Mouse (Mus musculus): ENCODE measurements at regions not wholly inside any gene's neighbourhood (a gene's known extent, or its start where the extent isn't known, plus 50 kb on each side); places are given as distances from the start of the nearest gene placed in this dataset.

- no peak for ATAC-seq
- no peak overlapping the region for H3K9ac ChIP-seq (replicated peaks; ENCODE audit: low read depth)
- no peak overlapping the region for H3K4me3 ChIP-seq (ENCODE audit: low read depth, low read length)
- no peaks in the 10 kb centered on the region for H3K27me3 ChIP-seq (replicated peaks; ENCODE audit: insufficient read depth, low read length)
- H3K27ac ChIP-seq (ENCODE audit: low read length), result no peak overlapping the region
- H3K36me3 ChIP-seq (ENCODE audit: insufficient read depth, low read length), result no peaks in the 10 kb centered on the region
- H3K4me2 ChIP-seq (replicated peaks; ENCODE audit: low read depth, low read length), result no peak overlapping the region
- DNase-seq (ENCODE audit: low spot score), result no peak
- TF ChIP-seq EP300 (IDR thresholded peaks at IDR 0.05) (no peak), CTCF (IDR thresholded peaks at IDR 0.05) (no peak)
- H3K9me3 ChIP-seq (ENCODE audit: low read length), result no peaks in the 10 kb centered on the region
- H3K4me1 ChIP-seq (ENCODE audit: insufficient read depth, low read depth, low read length), result no peaks in the 10 kb centered on the region
- WGBS, result 85% methylated on average over 5 of the region's 5 CpGs
These were observed 133.7 kb upstream of the Slc7a14 start for GRCm38 (mm10) chr3:31443894-31444293.

DNA sequence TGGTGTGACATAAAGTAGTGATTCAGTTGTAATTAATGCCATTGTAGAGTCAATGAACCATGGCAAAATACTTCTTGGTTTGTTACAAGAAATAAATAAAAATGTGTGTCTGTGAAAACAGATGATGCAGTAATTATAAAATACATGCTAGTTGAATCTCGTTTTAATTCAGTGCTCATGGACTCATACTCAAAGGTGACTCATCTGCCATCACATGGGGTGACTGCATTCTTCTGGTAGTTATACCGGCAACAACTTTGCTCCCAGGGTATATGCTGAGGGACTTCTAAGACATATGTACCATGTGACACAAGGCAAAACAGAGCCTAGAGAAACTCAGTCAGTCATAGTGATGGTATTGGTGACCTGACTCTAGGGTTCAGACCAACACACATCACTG, 130.1 kb upstream of the Slc7a14 start:
- ATAC-seq (no peak), DNase-seq (ENCODE audit: low spot score) (no peak)
- Histone ChIP-seq H3K27me3 (replicated peaks; ENCODE audit: insufficient read depth, low read length) (no peaks in the 10 kb centered on the region), H3K4me3 (ENCODE audit: low read depth, low read length) (no peak overlapping the region), H3K36me3 (ENCODE audit: insufficient read depth, low read length) (no peaks in the 10 kb centered on the region), H3K4me1 (ENCODE audit: insufficient read depth, low read depth, low read length) (no peaks in the 10 kb centered on the region), H3K27ac (ENCODE audit: low read length) (no peak overlapping the region), H3K9me3 (ENCODE audit: low read length) (no peaks in the 10 kb centered on the region), H3K9ac (replicated peaks; ENCODE audit: low read depth) (no peak overlapping the region), H3K4me2 (replicated peaks; ENCODE audit: low read depth, low read length) (no peak overlapping the region)
- TF ChIP-seq EP300 (IDR thresholded peaks at IDR 0.05), result no peak
- 75% methylated on average over 2 of the region's 2 CpGs for WGBS

GRCm38 (mm10) chr3:31437970-31438369, 127.8 kb upstream of the Slc7a14 start:
- no peak overlapping the region for H3K27ac ChIP-seq (ENCODE audit: low read length)
- H3K9ac ChIP-seq (replicated peaks; ENCODE audit: low read depth), result no peak overlapping the region
- no peaks in the 10 kb centered on the region for H3K36me3 ChIP-seq (ENCODE audit: insufficient read depth, low read length)
- H3K4me1 ChIP-seq (ENCODE audit: insufficient read depth, low read depth, low read length), result no peaks in the 10 kb centered on the region
- no peak for ATAC-seq
- 55% methylated on average over 3 of the region's 3 CpGs for WGBS
- H3K9me3 ChIP-seq (ENCODE audit: low read length), result no peaks in the 10 kb centered on the region
- H3K27me3 ChIP-seq (replicated peaks; ENCODE audit: insufficient read depth, low read length), result no peaks in the 10 kb centered on the region
- H3K4me2 ChIP-seq (replicated peaks; ENCODE audit: low read depth, low read length), result no peak overlapping the region
- TF ChIP-seq EP300 (IDR thresholded peaks at IDR 0.05) (no peak), CTCF (IDR thresholded peaks at IDR 0.05) (no peak)
- H3K4me3 ChIP-seq (ENCODE audit: low read depth, low read length), result no peak overlapping the region
- DNase-seq (ENCODE audit: low spot score), result no peak

DNA sequence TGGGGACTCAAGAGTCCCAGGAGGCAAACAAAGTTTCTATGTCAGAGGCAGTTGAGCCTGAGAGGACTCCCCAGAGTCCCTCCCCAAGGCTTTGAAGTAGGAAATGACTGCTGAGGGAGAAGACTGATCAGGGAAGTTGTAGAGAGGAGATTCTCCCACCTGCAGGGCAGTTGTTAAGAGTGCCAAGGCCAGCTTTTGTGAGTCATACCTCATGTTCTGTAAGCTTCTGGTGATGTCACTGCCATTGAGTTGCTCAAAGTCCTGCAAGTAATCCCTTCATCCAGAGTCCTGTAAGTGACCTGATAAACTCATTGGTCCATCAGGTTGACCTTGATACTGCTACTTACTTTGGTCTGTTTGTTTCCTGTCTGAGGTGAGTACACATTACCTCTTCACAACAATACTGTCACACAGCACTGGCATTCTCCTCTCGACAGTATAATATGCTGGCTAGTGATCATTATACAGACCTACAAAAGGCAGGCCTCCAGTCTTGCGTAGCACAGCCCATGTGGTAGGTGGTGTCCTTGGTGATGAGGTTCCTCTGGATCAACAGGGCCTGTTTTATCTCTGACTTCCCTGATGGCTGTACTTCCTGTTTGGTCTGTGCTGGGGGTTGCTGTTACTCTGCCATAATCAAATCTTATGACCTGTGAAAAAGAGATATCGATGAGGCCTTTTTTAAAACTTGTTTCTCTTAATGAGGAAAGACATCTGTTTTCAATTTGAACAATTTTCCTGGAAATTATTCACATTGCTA, 125.2 kb upstream of the Slc7a14 start:
- Histone ChIP-seq H3K4me1 (ENCODE audit: insufficient read depth, low read depth, low read length) (no peaks in the 10 kb centered on the region), H3K9ac (replicated peaks; ENCODE audit: low read depth) (no peak overlapping the region), H3K27ac (ENCODE audit: low read length) (no peak overlapping the region), H3K4me3 (ENCODE audit: low read depth, low read length) (no peak overlapping the region), H3K27me3 (replicated peaks; ENCODE audit: insufficient read depth, low read length) (no peaks in the 10 kb centered on the region), H3K9me3 (ENCODE audit: low read length) (no peaks in the 10 kb centered on the region), H3K36me3 (ENCODE audit: insufficient read depth, low read length) (no peaks in the 10 kb centered on the region), H3K4me2 (replicated peaks; ENCODE audit: low read depth, low read length) (no peak overlapping the region)
- TF ChIP-seq EP300 (IDR thresholded peaks at IDR 0.05), result no peak
- TF ChIP-seq CTCF (IDR thresholded peaks at IDR 0.05), result no peak
- WGBS, result 55% methylated on average over 3 of the region's 3 CpGs
- DNase-seq (ENCODE audit: low spot score) (no peak), ATAC-seq (no peak)

DNA sequence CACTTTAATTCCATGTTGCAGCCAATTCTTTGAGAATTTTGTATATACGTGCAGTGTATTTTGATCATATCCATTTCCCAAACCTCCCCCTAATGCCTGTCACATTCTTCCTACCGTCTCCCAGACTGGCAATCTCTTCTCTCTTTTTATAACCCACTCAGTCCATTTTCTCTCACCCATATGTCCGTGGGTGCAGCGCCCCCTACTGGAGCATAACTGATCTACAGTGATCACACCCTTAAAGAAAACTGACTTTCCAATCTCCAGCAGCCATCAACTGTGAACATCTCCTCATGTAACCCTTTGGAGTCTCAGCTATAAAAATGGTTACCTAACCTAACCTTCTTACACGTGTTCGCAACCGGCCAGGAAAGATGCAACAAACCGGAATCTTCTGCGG, 123.0 kb upstream of the Slc7a14 start:
- Histone ChIP-seq H3K4me1 (ENCODE audit: insufficient read depth, low read depth, low read length) (no peaks in the 10 kb centered on the region), H3K4me3 (ENCODE audit: low read depth, low read length) (no peak overlapping the region), H3K36me3 (ENCODE audit: insufficient read depth, low read length) (no peaks in the 10 kb centered on the region), H3K27ac (ENCODE audit: low read length) (no peak overlapping the region), H3K4me2 (replicated peaks; ENCODE audit: low read depth, low read length) (no peak overlapping the region), H3K27me3 (replicated peaks; ENCODE audit: insufficient read depth, low read length) (no peaks in the 10 kb centered on the region), H3K9me3 (ENCODE audit: low read length) (no peaks in the 10 kb centered on the region), H3K9ac (replicated peaks; ENCODE audit: low read depth) (no peak overlapping the region)
- 81% methylated on average over 9 of the region's 9 CpGs for WGBS
- no peak for TF ChIP-seq EP300 (IDR thresholded peaks at IDR 0.05)
- TF ChIP-seq CTCF (IDR thresholded peaks at IDR 0.05), result no peak; the same call in 1 of the 2 replicates
- ATAC-seq (no peak), DNase-seq (ENCODE audit: low spot score) (no peak)

DNA sequence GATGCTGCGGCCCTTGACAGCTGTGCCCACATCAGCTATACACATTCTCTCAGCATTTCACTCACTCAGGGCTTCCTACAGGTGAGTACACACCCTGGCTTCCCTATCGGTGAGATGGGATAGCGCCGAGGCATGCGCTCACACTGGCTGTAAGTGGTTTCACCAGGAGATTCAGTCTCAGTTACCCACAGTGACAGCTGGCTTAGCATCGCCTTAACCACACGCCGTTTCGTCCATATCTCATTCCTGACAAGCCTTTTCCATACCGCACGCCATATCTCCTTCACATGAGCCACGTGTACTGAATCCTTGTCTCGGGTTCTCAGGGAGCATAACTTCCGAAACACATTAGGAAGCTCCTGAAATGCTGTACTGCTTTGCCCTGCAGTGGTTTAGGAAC, 113.3 kb upstream of the Slc7a14 start:
- ATAC-seq (no peak), DNase-seq (ENCODE audit: low spot score) (no peak)
- H3K36me3 ChIP-seq (ENCODE audit: insufficient read depth, low read length), result no peaks in the 10 kb centered on the region
- WGBS, result 79% methylated on average over 14 of the region's 14 CpGs
- no peaks in the 10 kb centered on the region for H3K4me1 ChIP-seq (ENCODE audit: insufficient read depth, low read depth, low read length)
- no peak overlapping the region for H3K9ac ChIP-seq (replicated peaks; ENCODE audit: low read depth)
- TF ChIP-seq CTCF (IDR thresholded peaks at IDR 0.05), result no peak
- TF ChIP-seq EP300 (IDR thresholded peaks at IDR 0.05), result no peak
- H3K27me3 ChIP-seq (replicated peaks; ENCODE audit: insufficient read depth, low read length), result no peaks in the 10 kb centered on the region
- no peak overlapping the region for H3K27ac ChIP-seq (ENCODE audit: low read length)
- H3K9me3 ChIP-seq (ENCODE audit: low read length), result no peaks in the 10 kb centered on the region
- no peak overlapping the region for H3K4me3 ChIP-seq (ENCODE audit: low read depth, low read length)
- no peak overlapping the region for H3K4me2 ChIP-seq (replicated peaks; ENCODE audit: low read depth, low read length)

GRCm38 (mm10) chr3:31408802-31409201, 98.6 kb upstream of the Slc7a14 start:
- Histone ChIP-seq H3K9ac (replicated peaks; ENCODE audit: low read depth) (no peak overlapping the region), H3K4me1 (ENCODE audit: insufficient read depth, low read depth, low read length) (no peaks in the 10 kb centered on the region), H3K27me3 (replicated peaks; ENCODE audit: insufficient read depth, low read length) (no peaks in the 10 kb centered on the region), H3K4me3 (ENCODE audit: low read depth, low read length) (no peak overlapping the region), H3K36me3 (ENCODE audit: insufficient read depth, low read length) (no peaks in the 10 kb centered on the region), H3K4me2 (replicated peaks; ENCODE audit: low read depth, low read length) (no peak overlapping the region), H3K27ac (ENCODE audit: low read length) (no peak overlapping the region), H3K9me3 (ENCODE audit: low read length) (no peaks in the 10 kb centered on the region)
- TF ChIP-seq CTCF (IDR thresholded peaks at IDR 0.05) (no peak), EP300 (IDR thresholded peaks at IDR 0.05) (no peak)
- ATAC-seq, result no peak
- 80% methylated on average over 4 of the region's 4 CpGs for WGBS
- no peak for DNase-seq (ENCODE audit: low spot score)

Data from lung, postnatal 0 days (tissue).